Mouse (Mus musculus): ENCODE data around the gene Cacng6.

Cacng6 gene

DNA sequence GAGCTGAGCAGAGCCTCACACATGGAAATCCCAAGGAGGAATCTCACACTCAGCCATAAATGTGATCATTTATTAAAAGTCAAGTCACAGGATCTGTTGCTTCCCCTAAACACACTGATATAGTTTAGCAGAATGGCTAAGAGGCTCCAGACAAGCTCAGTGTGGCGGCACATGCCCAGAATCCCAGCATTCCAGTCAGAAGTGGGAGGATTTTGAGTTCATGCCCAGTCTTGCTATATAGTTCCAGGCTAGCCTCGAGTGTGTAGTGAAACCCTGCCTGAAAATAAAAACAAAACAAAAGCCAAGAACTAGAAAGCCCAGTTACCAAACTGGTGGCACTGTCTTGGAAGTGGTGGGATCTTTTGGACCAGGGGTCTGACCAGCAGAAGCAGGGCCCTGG, 44.6 kb downstream of the Cacng6 start:
- DNase-seq = no peak

DNA sequence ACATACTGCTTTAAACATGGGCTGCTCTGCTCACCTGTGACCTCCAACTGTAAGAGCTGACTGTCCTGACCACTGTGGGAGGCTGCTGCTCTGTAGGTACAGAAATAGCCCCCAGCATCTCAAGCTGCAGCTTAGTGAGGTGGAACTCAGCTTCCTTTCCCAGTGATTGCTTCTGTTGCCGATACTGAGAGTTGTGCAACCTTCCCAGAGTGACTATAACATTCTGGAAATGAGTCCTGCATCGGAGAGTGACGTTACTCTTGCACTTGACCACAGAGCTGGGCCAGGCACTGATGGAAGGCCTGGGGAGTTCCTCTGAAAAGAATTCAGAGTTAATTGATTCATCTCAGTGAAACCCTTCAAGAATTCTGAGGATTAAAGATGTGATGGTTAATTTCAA, 48.8 kb downstream of the Cacng6 start:
- DNase-seq = no peak

DNA sequence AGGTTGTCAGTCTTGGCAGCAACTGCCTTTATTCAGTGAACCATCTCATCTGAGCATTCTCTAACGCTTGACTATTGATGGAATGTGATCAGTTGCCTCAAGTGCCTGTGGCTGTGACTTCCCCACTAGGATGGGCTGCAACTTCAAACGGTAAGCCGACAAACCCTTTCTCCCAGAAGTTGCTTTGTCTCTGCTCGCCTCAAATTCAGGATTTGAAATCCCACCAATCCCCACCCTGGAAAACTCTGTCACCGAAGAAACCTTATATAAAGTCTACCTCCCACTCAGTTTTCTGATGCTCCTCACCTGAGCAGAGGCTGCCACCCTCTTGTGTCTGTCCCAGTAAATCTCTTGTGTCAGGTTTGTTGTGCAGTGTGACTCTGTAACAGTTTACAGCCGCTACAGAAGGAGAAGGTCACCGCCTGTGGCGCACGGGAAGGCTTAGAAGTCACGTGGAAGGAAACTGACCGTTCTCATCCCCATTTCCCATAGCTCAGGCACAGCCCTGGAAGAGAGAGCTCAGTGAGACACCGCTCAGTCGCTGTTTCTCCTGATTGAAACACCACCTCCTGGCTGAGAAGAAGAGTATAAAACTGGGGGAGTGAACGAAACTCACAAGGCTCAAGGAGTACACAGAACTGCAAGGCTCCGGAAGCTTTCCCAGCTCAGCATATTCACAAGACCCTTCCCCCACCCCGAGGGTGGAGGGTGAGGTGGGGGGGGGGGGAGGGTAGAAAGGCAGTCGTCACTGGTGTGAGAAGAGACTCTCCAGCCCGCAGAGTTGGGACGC, 50.5 kb downstream of the Cacng6 start:
- no peak for DNase-seq

DNA sequence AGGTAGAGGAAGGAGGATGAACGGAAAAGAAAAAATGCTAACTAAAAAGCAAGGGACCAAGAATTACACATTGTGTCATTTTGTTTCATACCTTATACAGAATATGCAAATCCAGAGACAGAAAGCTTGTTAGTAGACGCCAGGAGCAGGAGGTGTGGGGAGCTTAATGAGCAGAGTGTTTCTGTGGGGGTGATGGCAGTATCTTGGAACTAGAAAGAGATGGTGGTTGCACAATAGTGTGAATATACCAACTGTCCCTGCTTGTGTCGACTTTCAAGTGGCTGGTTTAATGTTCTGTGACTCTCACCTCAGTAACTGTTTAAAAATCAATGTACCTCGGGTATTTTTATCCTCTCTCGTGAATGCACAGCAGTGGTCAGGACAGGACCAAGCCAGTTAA, 52.7 kb downstream of the Cacng6 start:
- DNase-seq = no peak

DNA sequence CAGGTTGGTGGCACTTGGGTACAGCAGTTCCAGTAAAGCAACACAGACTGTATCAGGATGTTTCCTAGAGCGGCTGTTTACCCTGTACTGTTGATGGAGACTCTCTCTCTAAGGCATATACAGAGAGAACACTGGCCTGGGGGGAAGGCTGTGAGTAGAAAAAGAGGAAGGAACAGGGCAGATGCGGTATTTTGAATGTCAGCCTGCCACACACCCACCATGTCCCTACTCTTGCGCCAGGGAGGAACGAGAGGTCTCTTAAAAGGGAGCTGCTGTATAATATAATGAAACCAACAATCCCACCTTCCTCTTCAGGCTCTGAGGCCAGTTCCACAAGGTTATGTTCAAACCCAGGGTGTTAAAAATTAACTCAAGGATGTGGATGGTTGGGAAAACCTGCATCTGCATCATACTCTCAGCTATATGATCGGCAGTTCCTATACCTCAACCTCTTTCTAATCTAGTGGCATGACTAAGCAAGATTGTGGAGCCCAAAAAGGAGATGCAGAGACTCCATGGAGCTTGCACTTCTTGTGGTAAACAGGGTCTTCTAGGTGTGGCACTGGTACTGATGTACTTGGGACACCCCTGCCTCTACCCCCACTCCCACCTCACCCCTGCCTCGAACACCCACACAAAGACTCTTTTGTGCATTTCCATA, 58.1 kb downstream of the Cacng6 start:
- DNase-seq = no peak

Measured in cerebellum, adult 11 months (tissue).